Mouse (Mus musculus) kidney, embryonic 16.5 days (tissue): ENCODE results near the gene Lmnb2. TPM values are rescaled to one million over a fixed set of nuclear protein-coding genes. Genes with fewer than 3 reads are reported as not detected.

Experiments
- ATAC-seq: fragments of 200-750 bp; cut with Nextera tagmentation; 2 replicates; pipeline ENCODE4 v1.8.0; 2017; ENCODE audit warnings: moderate TSS enrichment; ENCODE audit not compliant: low FRiP score, low TSS enrichment
- H3K27ac ChIP-seq: fragments of 300-500 bp; sonication (generic); 2 replicates; pipeline ENCODE4 v1.5.1; 2014; ENCODE audit warnings: low read length
- H3K27me3 ChIP-seq: fragments of 300-500 bp; sonication (generic); 2 replicates; pipeline ENCODE4 v1.6.1; 2014; ENCODE audit warnings: low read length, control low read depth, mixed read lengths; ENCODE audit not compliant: insufficient read depth
- H3K36me3 ChIP-seq: fragments of 300-500 bp; sonication (generic); 2 replicates; pipeline ENCODE4 v1.6.1; 2014; ENCODE audit warnings: low read length, control low read depth, mixed read lengths; ENCODE audit not compliant: insufficient read depth
- H3K4me1 ChIP-seq: fragments of 300-500 bp; sonication (generic); 2 replicates; pipeline ENCODE4 v1.6.1; 2014; ENCODE audit warnings: low read length, control low read depth, mixed read lengths; ENCODE audit not compliant: insufficient read depth
- H3K4me2 ChIP-seq: fragments of 300-500 bp; sonication (generic); replicated peaks from 2 replicates; pipeline ENCODE4 v1.6.1; 2014; ENCODE audit warnings: low read depth, low read length
- H3K4me3 ChIP-seq: fragments of 300-500 bp; sonication (generic); 2 replicates; pipeline ENCODE4 v1.5.1; 2014; ENCODE audit warnings: mild to moderate bottlenecking, low read length
- H3K9ac ChIP-seq: fragments of 300-500 bp; sonication (generic); replicated peaks from 2 replicates; pipeline ENCODE4 v1.6.1; 2014; ENCODE audit warnings: low read length
- H3K9me3 ChIP-seq: fragments of 300-500 bp; sonication (generic); 2 replicates; pipeline ENCODE4 v1.6.1; 2016; ENCODE audit warnings: low read length, control low read depth
- WGBS: fragments of 180-500 bp; shearing (Covaris S2); extraction: QIAGEN DNeasy Blood & Tissue Kit; methylation state at CpG from one replicate; pipeline ENCODE4 v1.1.7; 2014; 5-methylcytosine and 5-hydroxymethylcytosine counted together
- polyA plus RNA-seq: library from polyadenylated mRNA; unstranded; fragments of >200 nt; fragmentation: Nextera tagmentation; extraction: Ambion mirVana; gene quantifications from 2 replicates; pipeline ENCODE4 v1.2.1, GENCODE M21; 2015

The Lmnb2 gene
- polyA plus RNA-seq, 1 experiment from 2014 or later = 61.8 TPM

DNA sequence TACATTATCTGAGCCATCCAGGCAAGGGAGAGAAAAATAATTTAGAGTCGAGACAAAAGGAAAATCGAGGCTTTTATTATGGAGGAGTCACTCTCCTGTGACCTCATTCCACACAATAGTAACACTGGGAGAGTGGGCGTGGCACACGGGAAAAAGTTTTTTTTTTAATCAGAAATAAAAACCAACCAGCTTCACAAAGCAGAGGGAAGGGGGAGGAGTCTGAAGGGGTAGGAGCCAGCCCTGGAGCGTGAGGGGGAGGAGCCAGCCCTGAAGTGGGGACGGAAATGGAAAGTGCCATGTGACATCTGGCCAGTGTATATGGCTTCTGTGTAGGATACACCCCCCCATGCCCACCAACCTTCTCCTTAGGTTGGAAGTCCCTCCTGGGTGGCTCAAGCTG, 30.5 kb upstream of the Lmnb2 start:
- H3K9ac ChIP-seq = no peak overlapping the region
- H3K36me3 ChIP-seq = no peaks in the 10 kb centered on the region
- no peaks in the 10 kb centered on the region for H3K27me3 ChIP-seq
- peaks cover 13% of the 10 kb centered on the region for H3K4me1 ChIP-seq
- no peak overlapping the region for H3K4me3 ChIP-seq
- H3K9me3 ChIP-seq = no peaks in the 10 kb centered on the region
- 22% methylated on average over 6 of the region's 6 CpGs for WGBS
- H3K27ac ChIP-seq = peak overlapping the region; percentile 31; the same call in 1 of the 2 replicates
- ATAC-seq = 0 out of 2 replicates have a peak, but pooled peaks have one; percentile 50
- no peak overlapping the region for H3K4me2 ChIP-seq

DNA sequence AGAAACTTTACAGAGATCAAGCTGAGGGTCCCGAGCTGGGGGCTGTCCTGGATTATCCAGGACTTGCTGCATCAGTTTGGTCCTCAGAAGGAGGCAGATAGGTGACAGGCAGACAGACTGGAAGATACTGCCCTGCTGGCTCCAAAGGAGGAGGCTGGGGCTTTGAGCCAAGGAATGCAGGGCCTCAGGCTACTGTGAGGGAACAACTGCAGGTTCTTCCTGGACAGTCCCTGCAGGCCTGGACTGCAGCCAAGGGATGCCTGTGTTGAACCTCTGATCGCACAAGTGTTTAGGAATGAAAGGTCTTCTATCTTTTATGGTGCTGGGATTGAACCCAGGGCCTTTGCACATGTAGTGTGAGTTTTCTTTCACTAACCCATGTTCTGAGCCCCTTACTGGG, 29.8 kb upstream of the Lmnb2 start:
- no peak overlapping the region for H3K4me3 ChIP-seq
- no peak overlapping the region for H3K4me2 ChIP-seq
- H3K4me1 ChIP-seq = peaks cover 13% of the 10 kb centered on the region
- no peaks in the 10 kb centered on the region for H3K36me3 ChIP-seq
- H3K27ac ChIP-seq = peak overlapping the region; percentile 25; the same call in 1 of the 2 replicates
- no peaks in the 10 kb centered on the region for H3K9me3 ChIP-seq
- no peak for ATAC-seq
- H3K9ac ChIP-seq = no peak overlapping the region
- 33% methylated on average over 2 of the region's 2 CpGs for WGBS
- H3K27me3 ChIP-seq = no peaks in the 10 kb centered on the region

DNA sequence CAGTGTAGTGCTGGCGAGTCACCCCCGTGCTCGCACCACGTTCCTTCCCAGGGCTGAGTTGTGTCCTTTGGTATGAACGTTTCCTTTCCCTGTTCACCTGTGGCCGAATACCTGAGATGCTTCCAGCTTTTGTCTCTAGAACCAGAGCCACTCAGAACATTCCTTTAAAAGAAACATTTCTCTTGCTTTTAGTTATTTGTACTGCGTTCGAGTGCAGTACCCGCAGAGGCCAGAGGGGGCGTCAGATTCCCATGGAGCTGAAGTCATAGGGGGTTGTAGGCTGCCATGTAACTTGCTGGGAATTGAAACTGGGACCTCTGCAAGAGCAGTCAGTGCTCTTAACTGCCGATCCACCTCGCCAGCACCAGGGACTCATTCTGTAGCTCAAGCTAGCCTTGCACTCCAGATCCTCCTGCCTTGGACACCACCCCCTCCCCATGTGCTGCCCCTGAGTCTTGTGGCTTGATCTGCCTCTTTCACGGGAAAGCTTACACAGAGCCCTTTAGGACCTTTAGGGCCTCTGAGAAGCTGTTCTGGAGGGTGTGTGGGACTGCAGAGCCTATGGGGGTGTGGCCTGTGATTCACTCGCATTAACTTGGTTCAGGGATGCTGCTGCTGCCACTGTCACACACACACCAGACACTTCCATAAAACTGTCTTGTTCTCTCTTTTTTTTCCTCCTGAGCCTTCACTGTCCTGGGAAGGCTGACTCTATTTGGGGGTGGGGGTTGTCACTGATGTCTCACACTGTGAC, 28.8 kb upstream of the Lmnb2 start:
- no peak overlapping the region for H3K9ac ChIP-seq
- H3K27me3 ChIP-seq = no peaks in the 10 kb centered on the region

DNA sequence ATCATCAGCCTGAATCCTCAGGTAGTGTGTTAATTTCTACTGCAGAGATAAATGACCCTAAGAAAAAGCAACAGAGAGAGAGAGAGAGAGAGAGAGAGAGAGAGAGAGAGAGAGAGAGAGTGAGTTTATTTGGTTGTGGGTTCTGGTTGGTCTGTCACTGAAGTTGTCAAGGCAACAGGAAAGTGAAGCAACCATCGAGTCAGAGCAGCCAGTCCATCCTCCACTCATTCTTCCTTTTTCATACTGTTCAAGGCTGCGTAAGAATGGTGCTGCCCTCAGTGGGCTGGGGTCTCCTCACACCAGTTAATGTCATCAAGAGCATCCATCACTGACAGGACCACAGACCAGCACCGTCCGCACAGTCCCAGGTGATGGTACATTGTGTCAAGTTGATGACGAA, 26.2 kb upstream of the Lmnb2 start:
- Histone ChIP-seq H3K27me3 (no peaks in the 10 kb centered on the region), H3K4me2 (no peak overlapping the region), H3K4me3 (no peak overlapping the region), H3K27ac (no peak overlapping the region), H3K4me1 (peaks cover 35% of the 10 kb centered on the region), H3K9ac (no peak overlapping the region), H3K36me3 (no peaks in the 10 kb centered on the region), H3K9me3 (no peaks in the 10 kb centered on the region)
- ATAC-seq = no peak
- WGBS = 85% methylated on average over 5 of the region's 5 CpGs

More for the DNA sequence above, 28.8 kb upstream of the Lmnb2 start:
- Histone ChIP-seq H3K4me3 (no peak overlapping the region), H3K4me1 (peaks cover 13% of the 10 kb centered on the region), H3K9me3 (no peaks in the 10 kb centered on the region), H3K4me2 (no peak overlapping the region), H3K36me3 (no peaks in the 10 kb centered on the region), H3K27ac (no peak overlapping the region)
- WGBS = 68% methylated on average over 14 of the region's 14 CpGs
- no peak for ATAC-seq

DNA sequence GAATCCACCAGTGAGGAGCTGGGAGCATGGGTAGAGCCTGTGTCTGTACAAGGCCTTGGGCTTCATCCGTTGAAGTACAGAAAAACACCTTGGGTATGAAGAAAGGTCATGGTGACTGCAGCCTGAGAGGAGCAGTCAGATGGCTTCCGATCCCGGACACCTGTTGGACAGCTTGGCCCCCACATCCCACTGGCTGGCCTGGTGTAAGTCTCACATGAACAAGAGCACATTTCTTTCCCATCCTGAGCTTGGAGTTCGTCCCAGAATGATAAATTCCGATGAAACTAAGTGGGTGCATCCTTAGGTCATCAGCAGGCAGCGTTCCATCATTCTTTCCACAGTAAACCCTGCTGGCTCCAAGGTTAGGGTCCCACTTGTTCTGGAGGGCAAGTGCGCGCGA, 25.7 kb upstream of the Lmnb2 start:
- Histone ChIP-seq H3K9ac (no peak overlapping the region), H3K4me3 (no peak overlapping the region), H3K9me3 (no peaks in the 10 kb centered on the region), H3K4me2 (no peak overlapping the region), H3K27me3 (no peaks in the 10 kb centered on the region), H3K27ac (no peak overlapping the region), H3K36me3 (no peaks in the 10 kb centered on the region), H3K4me1 (peaks cover 40% of the 10 kb centered on the region)
- 55% methylated on average over 9 of the region's 9 CpGs for WGBS
- no peak for ATAC-seq

DNA sequence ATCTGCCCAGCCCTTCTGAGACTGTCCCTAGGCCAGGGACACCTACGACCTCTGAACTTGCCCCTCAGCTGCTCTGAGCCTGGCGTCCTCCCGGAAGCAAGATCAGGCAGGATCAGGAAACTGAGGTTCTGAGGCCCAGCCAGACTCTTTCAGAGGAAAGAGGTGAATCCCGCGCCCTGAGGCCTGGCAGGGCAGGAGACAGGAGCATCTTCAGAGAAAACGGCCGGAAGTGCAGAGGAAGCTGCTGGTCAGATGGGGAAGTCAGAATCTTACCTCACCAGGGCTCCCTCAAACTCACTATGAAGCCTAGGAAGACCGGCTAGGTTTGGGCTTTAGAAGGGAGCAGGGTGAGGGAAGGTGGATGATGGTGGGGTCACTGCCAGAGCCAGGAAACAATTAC, 24.9 kb upstream of the Lmnb2 start:
- H3K27ac ChIP-seq = no peak overlapping the region
- WGBS = 55% methylated on average over 8 of the region's 8 CpGs
- no peak overlapping the region for H3K4me3 ChIP-seq
- no peak for ATAC-seq
- H3K9me3 ChIP-seq = no peaks in the 10 kb centered on the region
- no peaks in the 10 kb centered on the region for H3K36me3 ChIP-seq
- H3K27me3 ChIP-seq = no peaks in the 10 kb centered on the region
- H3K4me2 ChIP-seq = no peak overlapping the region
- H3K4me1 ChIP-seq = peaks cover 41% of the 10 kb centered on the region
- no peak overlapping the region for H3K9ac ChIP-seq

DNA sequence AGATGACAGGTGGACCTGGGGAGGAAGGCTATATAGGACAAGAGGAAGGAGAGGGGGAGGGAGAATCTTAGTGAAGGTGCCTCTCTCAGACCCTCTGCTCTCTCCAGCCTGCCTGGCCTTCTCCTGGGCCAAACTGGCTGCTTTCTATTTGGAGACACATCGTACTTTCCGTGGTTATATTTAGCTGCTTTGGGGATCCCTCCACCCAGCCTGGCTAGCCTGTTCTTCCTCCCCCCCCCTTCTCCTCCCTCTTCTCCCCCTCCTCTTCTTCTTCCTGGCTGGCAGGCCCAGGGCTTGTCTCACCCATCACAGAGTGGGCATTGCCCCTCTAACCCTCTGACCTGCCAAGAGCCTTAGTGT, 22.9 kb upstream of the Lmnb2 start:
- peak overlapping the region; percentile 85 for H3K27ac ChIP-seq
- peaks cover under 1% of the 10 kb centered on the region; the same call in 1 of the 2 replicates for H3K27me3 ChIP-seq
- peak overlapping the region; percentile 12 for H3K9ac ChIP-seq
- H3K4me2 ChIP-seq = peak overlapping the region; percentile 69; the same call in 1 of the 2 replicates
- peaks cover 56% of the 10 kb centered on the region for H3K4me1 ChIP-seq
- H3K4me3 ChIP-seq = no peak overlapping the region
- H3K9me3 ChIP-seq = no peaks in the 10 kb centered on the region
- WGBS = 56% methylated on average over 2 of the region's 2 CpGs
- no peak for ATAC-seq
- H3K36me3 ChIP-seq = no peaks in the 10 kb centered on the region

DNA sequence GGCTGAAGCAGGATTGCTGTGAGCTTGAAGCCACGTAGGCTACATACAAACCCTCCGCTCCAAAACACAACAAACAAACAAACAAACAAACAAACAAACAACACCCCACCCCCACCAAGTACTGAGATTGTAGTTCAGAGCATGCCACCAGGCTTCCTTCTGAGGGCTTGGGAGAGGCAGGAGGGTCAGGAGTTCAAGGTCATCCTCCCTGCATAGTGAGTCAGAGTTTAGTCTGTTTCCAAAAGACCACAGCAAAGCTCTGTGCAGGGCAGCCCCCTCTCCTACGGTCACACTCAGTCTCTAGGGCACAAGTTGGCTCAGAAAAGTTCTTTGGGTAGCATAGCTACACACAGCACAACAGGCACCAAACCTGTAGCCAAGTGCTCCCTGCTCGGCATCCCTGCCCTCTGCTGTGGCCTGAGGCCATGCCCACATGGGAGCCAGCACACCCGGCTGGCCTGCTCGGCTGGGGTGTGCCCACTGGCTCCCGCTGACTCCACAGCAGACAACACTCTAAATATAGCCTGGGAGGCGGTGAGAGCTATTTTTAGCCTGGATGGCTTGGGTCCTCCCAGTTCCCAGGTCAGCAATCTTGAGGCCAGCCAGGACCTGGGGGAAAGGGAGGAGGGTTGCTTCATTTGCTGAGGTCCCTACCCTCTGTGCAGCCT, 22.4 kb upstream of the Lmnb2 start:
- ATAC-seq = peak; percentile 39
- 24% methylated on average over 8 of the region's 8 CpGs for WGBS

DNA sequence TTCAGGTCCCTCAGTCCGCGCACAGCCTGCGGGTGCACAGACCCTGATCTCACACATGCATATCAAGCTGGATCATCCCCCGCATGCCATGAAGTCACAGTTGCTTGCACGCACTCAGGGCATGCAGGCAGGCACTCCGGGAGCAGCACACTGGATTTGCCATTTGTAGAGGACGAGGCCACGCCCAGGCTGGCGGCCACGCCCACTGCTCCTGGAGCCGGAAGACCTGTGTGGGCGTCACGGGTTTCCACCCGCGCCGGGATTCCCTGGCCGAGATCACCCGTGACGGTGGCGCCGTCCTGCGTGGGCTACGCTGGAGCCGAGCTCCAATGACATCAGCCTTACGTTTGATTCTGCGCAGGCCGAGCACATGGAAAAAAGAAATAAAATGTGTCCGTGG, 21.6 kb upstream of the Lmnb2 start:
- Histone ChIP-seq H3K4me2 (peak overlapping the region; percentile 69), H3K9ac (peak overlapping the region; percentile 56), H3K27ac (peak overlapping the region; percentile 85), H3K4me1 (peaks cover 62% of the 10 kb centered on the region), H3K9me3 (no peaks in the 10 kb centered on the region), H3K36me3 (no peaks in the 10 kb centered on the region), H3K4me3 (peak overlapping the region; percentile 49), H3K27me3 (peaks cover 4% of the 10 kb centered on the region)
- 2% methylated on average over 28 of the region's 28 CpGs for WGBS
- peak; percentile 57 for ATAC-seq

More for the DNA sequence above, 22.4 kb upstream of the Lmnb2 start:
- H3K4me1 ChIP-seq = peaks cover 61% of the 10 kb centered on the region
- H3K27ac ChIP-seq = peak overlapping the region; percentile 85
- peak overlapping the region; percentile 49; the same call in 1 of the 2 replicates for H3K4me3 ChIP-seq
- peak overlapping the region; percentile 56 for H3K9ac ChIP-seq
- H3K36me3 ChIP-seq = no peaks in the 10 kb centered on the region
- H3K27me3 ChIP-seq = peaks cover 2% of the 10 kb centered on the region
- H3K4me2 ChIP-seq = peak overlapping the region; percentile 69
- no peaks in the 10 kb centered on the region for H3K9me3 ChIP-seq
